Mouse (Mus musculus): ENCODE data around the gene Slc16a2. TPM values are rescaled to one million over a fixed set of nuclear protein-coding genes. Genes with fewer than 3 reads are reported as not detected.

Slc16a2 gene
- polyA plus RNA-seq, 1 experiment: 32.6 TPM

- no peak for DNase-seq
- no peak for TF ChIP-seq CTCF (IDR thresholded peaks at IDR 0.05; ENCODE audit: insufficient read depth, low read length)
- Histone ChIP-seq H3K4me3 (replicated peaks; ENCODE audit: extremely low read depth, low read depth, low read length) (no peak overlapping the region), H3K4me1 (ENCODE audit: control insufficient read depth, insufficient read depth, low read length) (no peaks in the 10 kb centered on the region; the same call in 1 of the 2 replicates)
- 69% methylated on average over 1 of the region's 1 CpGs for WGBS
Observed at GRCm38 (mm10) chrX:103708592-103708991, 113.2 kb downstream of the Slc16a2 start.

GRCm38 (mm10) chrX:103704611-103705010 is 117.2 kb downstream of the Slc16a2 start:
- TF ChIP-seq CTCF (IDR thresholded peaks at IDR 0.05; ENCODE audit: insufficient read depth, low read length): no peak
- no peak for TF ChIP-seq POLR2A (IDR thresholded peaks at IDR 0.05; ENCODE audit: borderline replicate concordance, extremely low read depth, low read depth, low read length)
- DNase-seq: no peak
- H3K4me1 ChIP-seq (ENCODE audit: control insufficient read depth, insufficient read depth, low read length): no peaks in the 10 kb centered on the region; the same call in 1 of the 2 replicates
- no peak overlapping the region for H3K4me3 ChIP-seq (replicated peaks; ENCODE audit: extremely low read depth, low read depth, low read length)
- WGBS: 82% methylated on average over 4 of the region's 4 CpGs

GRCm38 (mm10) chrX:103704024-103704423 is 117.8 kb downstream of the Slc16a2 start:
- WGBS: 56% methylated on average over 4 of the region's 4 CpGs
- TF ChIP-seq POLR2A (IDR thresholded peaks at IDR 0.05; ENCODE audit: borderline replicate concordance, extremely low read depth, low read depth, low read length): no peak
- TF ChIP-seq CTCF (IDR thresholded peaks at IDR 0.05; ENCODE audit: insufficient read depth, low read length): no peak
- no peak for DNase-seq
- Histone ChIP-seq H3K4me3 (replicated peaks; ENCODE audit: extremely low read depth, low read depth, low read length) (no peak overlapping the region), H3K4me1 (ENCODE audit: control insufficient read depth, insufficient read depth, low read length) (no peaks in the 10 kb centered on the region; the same call in 1 of the 2 replicates)

- no peak for DNase-seq
- TF ChIP-seq POLR2A (IDR thresholded peaks at IDR 0.05; ENCODE audit: borderline replicate concordance, extremely low read depth, low read depth, low read length): no peak
- TF ChIP-seq CTCF (IDR thresholded peaks at IDR 0.05; ENCODE audit: insufficient read depth, low read length): no peak
- 61% methylated on average over 2 of the region's 2 CpGs for WGBS
- Histone ChIP-seq H3K4me1 (ENCODE audit: control insufficient read depth, insufficient read depth, low read length) (no peaks in the 10 kb centered on the region), H3K4me3 (replicated peaks; ENCODE audit: extremely low read depth, low read depth, low read length) (no peak overlapping the region)
Observed at GRCm38 (mm10) chrX:103697796-103698195, 124.0 kb downstream of the Slc16a2 start.

- DNase-seq: no peak
- Histone ChIP-seq H3K4me1 (ENCODE audit: control insufficient read depth, insufficient read depth, low read length) (no peaks in the 10 kb centered on the region), H3K4me3 (replicated peaks; ENCODE audit: extremely low read depth, low read depth, low read length) (no peak overlapping the region)
- 18% methylated on average over 9 of the region's 9 CpGs for WGBS
- TF ChIP-seq POLR2A (IDR thresholded peaks at IDR 0.05; ENCODE audit: borderline replicate concordance, extremely low read depth, low read depth, low read length): no peak
- no peak for TF ChIP-seq CTCF (IDR thresholded peaks at IDR 0.05; ENCODE audit: insufficient read depth, low read length)
Observed at GRCm38 (mm10) chrX:103696081-103696519, 125.7 kb downstream of the Slc16a2 start.

- TF ChIP-seq POLR2A (IDR thresholded peaks at IDR 0.05; ENCODE audit: borderline replicate concordance, extremely low read depth, low read depth, low read length) (no peak), CTCF (IDR thresholded peaks at IDR 0.05; ENCODE audit: insufficient read depth, low read length) (0 out of 2 replicates have a peak, but pooled peaks have one; percentile 24)
Observed at GRCm38 (mm10) chrX:103695165-103695996, 126.4 kb downstream of the Slc16a2 start.

GRCm38 (mm10) chrX:103694787-103695164 is 127.0 kb downstream of the Slc16a2 start:
- peak overlapping the region; percentile 65 for H3K4me3 ChIP-seq (replicated peaks; ENCODE audit: extremely low read depth, low read depth, low read length)
- no peaks in the 10 kb centered on the region for H3K4me1 ChIP-seq (ENCODE audit: control insufficient read depth, insufficient read depth, low read length)
- TF ChIP-seq POLR2A (IDR thresholded peaks at IDR 0.05; ENCODE audit: borderline replicate concordance, extremely low read depth, low read depth, low read length): no peak
- DNase-seq: no peak
- 17% methylated on average over 17 of the region's 17 CpGs for WGBS

More at GRCm38 (mm10) chrX:103695165-103695996, 126.4 kb downstream of the Slc16a2 start:
- WGBS: 3% methylated on average over 41 of the region's 41 CpGs
- peak overlapping the region; percentile 65 for H3K4me3 ChIP-seq (replicated peaks; ENCODE audit: extremely low read depth, low read depth, low read length)
- H3K4me1 ChIP-seq (ENCODE audit: control insufficient read depth, insufficient read depth, low read length): no peaks in the 10 kb centered on the region
- peak; percentile 20 for DNase-seq

GRCm38 (mm10) chrX:103694381-103694780 is 127.4 kb downstream of the Slc16a2 start:
- Histone ChIP-seq H3K4me3 (replicated peaks; ENCODE audit: extremely low read depth, low read depth, low read length) (no peak overlapping the region), H3K4me1 (ENCODE audit: control insufficient read depth, insufficient read depth, low read length) (no peaks in the 10 kb centered on the region)
- DNase-seq: no peak
- 39% methylated on average over 10 of the region's 10 CpGs for WGBS
- TF ChIP-seq CTCF (IDR thresholded peaks at IDR 0.05; ENCODE audit: insufficient read depth, low read length) (no peak), POLR2A (IDR thresholded peaks at IDR 0.05; ENCODE audit: borderline replicate concordance, extremely low read depth, low read depth, low read length) (no peak)

- WGBS: 78% methylated on average over 5 of the region's 5 CpGs
- no peak overlapping the region for H3K4me3 ChIP-seq (replicated peaks; ENCODE audit: extremely low read depth, low read depth, low read length)
- no peaks in the 10 kb centered on the region for H3K4me1 ChIP-seq (ENCODE audit: control insufficient read depth, insufficient read depth, low read length)
- DNase-seq: no peak
- TF ChIP-seq CTCF (IDR thresholded peaks at IDR 0.05; ENCODE audit: insufficient read depth, low read length) (no peak), POLR2A (IDR thresholded peaks at IDR 0.05; ENCODE audit: borderline replicate concordance, extremely low read depth, low read depth, low read length) (no peak)
Observed at GRCm38 (mm10) chrX:103692916-103693315, 128.9 kb downstream of the Slc16a2 start.

GRCm38 (mm10) chrX:103688551-103688950 is 133.2 kb downstream of the Slc16a2 start:
- Histone ChIP-seq H3K4me1 (ENCODE audit: control insufficient read depth, insufficient read depth, low read length) (no peaks in the 10 kb centered on the region), H3K4me3 (replicated peaks; ENCODE audit: extremely low read depth, low read depth, low read length) (no peak overlapping the region)
- 74% methylated on average over 2 of the region's 2 CpGs for WGBS
- TF ChIP-seq CTCF (IDR thresholded peaks at IDR 0.05; ENCODE audit: insufficient read depth, low read length) (no peak), POLR2A (IDR thresholded peaks at IDR 0.05; ENCODE audit: borderline replicate concordance, extremely low read depth, low read depth, low read length) (no peak)
- DNase-seq: no peak
